Mouse (Mus musculus) megakaryocyte, embryonic 14.5 days (primary cell): ENCODE measurements around the gene Ddit4l. TPM values are rescaled to one million over a fixed set of nuclear protein-coding genes. Genes with fewer than 3 reads are reported as not detected.
"Not testable (repeated sequence)": the region's sequence is repeated elsewhere in the genome, so short reads cannot be mapped to it uniquely, and the experiment has no call there.

Experiments
- H3K27me3 ChIP-seq: replicated peaks from 2 replicates; pipeline ENCODE3; 2012; ENCODE audit warnings: inconsistent platforms
- H3K36me3 ChIP-seq: replicated peaks from 2 replicates; pipeline ENCODE3; 2012; ENCODE audit warnings: low read length, inconsistent platforms, mixed read lengths
- H3K4me1 ChIP-seq: 2 replicates; pipeline ENCODE4 v1.6.1; 2012; ENCODE audit warnings: inconsistent platforms
- H3K4me3 ChIP-seq: replicated peaks from 2 replicates; pipeline ENCODE3; 2012; ENCODE audit warnings: moderate library complexity, mild to moderate bottlenecking, inconsistent platforms
- H3K9me3 ChIP-seq: 2 replicates; pipeline ENCODE4 v1.6.1; 2012; ENCODE audit warnings: inconsistent platforms
- FLI1 ChIP-seq: IDR thresholded peaks from 2 replicates; pipeline ENCODE4 v1.6.1; 2012; ENCODE audit warnings: low read length, inconsistent platforms, mixed read lengths
- GATA1 ChIP-seq: IDR thresholded peaks from 3 replicates; pipeline ENCODE4 v1.6.1; 2012; ENCODE audit warnings: mixed read lengths, low read length, inconsistent platforms, borderline replicate concordance
- polyA plus RNA-seq: library from polyadenylated mRNA; stranded (reverse); fragments of >175 nt; gene quantifications from 2 replicates; pipeline ENCODE4 v1.2.3, GENCODE M21; 2012; ENCODE audit warnings: low replicate concordance; ENCODE audit not compliant: insufficient read depth

Ddit4l gene
- polyA plus RNA-seq: not detected in 2 replicates

DNA sequence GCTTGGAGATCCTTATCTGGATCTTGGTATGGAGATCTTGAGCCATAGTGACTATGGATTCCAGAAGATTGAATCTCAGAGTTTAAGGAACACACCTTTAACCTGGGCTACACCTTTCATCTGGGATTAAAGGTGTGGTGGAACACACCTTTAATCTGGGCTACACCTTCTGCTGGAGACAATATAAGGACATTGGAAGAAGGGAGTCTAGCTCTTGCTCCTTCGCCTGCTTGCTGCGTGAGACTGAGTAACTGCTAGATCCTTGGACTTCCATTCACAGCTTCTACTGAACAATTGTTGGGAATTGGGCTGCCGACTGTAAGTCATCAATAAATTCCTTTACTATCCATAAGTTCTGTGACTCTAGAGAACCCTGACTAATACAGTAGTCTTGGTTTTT, at the start of gene Ddit4l:
Gene Ddit4l (plus strand): TSS at position 301 of the 400 bp plus-strand sequence.
- not testable (repeated sequence) for H3K4me3 ChIP-seq, H3K36me3 ChIP-seq
- Histone ChIP-seq H3K27me3 (peaks cover 35% of the 10 kb centered on the region), H3K9me3 (peaks cover 18% of the 10 kb centered on the region), H3K4me1 (peaks cover 14% of the 10 kb centered on the region)

- no peak overlapping the region for H3K4me3 ChIP-seq
- H3K27me3 ChIP-seq: no peaks in the 10 kb centered on the region
- TF ChIP-seq FLI1 (no peak), GATA1 (no peak)
- H3K9me3 ChIP-seq: no peaks in the 10 kb centered on the region
- H3K4me1 ChIP-seq: no peaks in the 10 kb centered on the region
- H3K36me3 ChIP-seq: no peaks in the 10 kb centered on the region
These were observed 45.3 kb upstream of the Ddit4l start for GRCm38 (mm10) chr3:137576146-137576545.

- Histone ChIP-seq H3K9me3 (peaks cover 6% of the 10 kb centered on the region), H3K27me3 (no peaks in the 10 kb centered on the region), H3K36me3 (no peaks in the 10 kb centered on the region), H3K4me1 (peaks cover 7% of the 10 kb centered on the region; the same call in 1 of the 2 replicates), H3K4me3 (no peak overlapping the region)
- TF ChIP-seq GATA1 (no peak), FLI1 (no peak)
These were observed 34.9 kb upstream of the Ddit4l start for GRCm38 (mm10) chr3:137586376-137586969.

DNA sequence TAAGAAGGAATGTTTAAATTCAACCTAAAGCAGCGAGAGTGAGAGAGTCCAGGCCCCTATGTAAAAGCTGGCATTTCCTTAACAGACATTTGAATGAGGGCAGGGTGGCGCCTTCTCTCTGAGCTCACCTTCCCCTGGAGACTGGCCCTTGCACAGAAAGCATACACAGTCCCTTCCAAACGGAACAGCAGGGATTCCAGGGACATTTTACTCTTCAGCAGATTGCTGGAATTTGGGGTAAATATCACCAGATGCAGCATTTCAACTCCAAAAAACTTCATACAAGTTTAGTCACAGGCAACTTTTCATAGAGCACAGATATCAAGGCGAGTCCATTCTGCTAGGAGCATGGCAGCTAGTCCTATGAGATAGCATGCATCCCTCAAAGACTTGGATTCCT, 31.6 kb upstream of the Ddit4l start:
- Histone ChIP-seq H3K4me3 (no peak overlapping the region), H3K9me3 (no peaks in the 10 kb centered on the region), H3K27me3 (no peaks in the 10 kb centered on the region), H3K4me1 (peaks cover 7% of the 10 kb centered on the region; the same call in 1 of the 2 replicates), H3K36me3 (no peaks in the 10 kb centered on the region)
- no peak for TF ChIP-seq GATA1
- TF ChIP-seq FLI1: no peak

DNA sequence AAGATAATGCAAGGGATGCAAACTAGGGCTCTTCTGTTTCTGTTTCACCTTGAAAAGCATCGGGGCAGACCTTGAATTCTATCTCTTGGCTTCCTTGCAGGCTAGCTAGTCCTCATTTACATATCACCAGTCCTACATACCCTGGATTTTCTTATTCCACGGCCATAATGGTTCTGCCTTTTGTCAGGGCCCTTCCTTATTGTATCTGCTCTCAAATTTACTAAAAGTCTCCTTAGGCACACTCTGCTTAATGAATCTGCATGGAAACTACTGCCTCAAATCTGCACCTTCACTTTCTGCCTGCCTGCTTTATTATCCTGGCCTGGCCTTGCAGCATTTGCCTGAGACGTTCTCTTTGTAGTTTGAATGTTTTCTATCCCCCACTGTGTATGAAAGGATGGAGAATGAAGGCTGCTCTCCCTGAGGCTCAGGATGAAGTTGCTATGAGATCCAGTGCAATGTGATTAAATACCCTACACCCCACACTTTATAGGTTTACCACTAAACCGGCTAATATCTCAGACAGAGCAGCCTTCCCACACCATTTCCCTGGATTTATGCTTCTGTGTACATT, 27.0 kb upstream of the Ddit4l start:
- Histone ChIP-seq H3K4me3 (no peak overlapping the region), H3K9me3 (no peaks in the 10 kb centered on the region), H3K4me1 (no peaks in the 10 kb centered on the region), H3K27me3 (no peaks in the 10 kb centered on the region), H3K36me3 (no peaks in the 10 kb centered on the region)
- TF ChIP-seq GATA1: no peak
- TF ChIP-seq FLI1: no peak

- no peak for TF ChIP-seq FLI1
- no peak for TF ChIP-seq GATA1
- Histone ChIP-seq H3K27me3 (no peaks in the 10 kb centered on the region), H3K36me3 (no peaks in the 10 kb centered on the region), H3K4me1 (no peaks in the 10 kb centered on the region), H3K9me3 (no peaks in the 10 kb centered on the region), H3K4me3 (no peak overlapping the region)
These were observed 12.4 kb upstream of the Ddit4l start for GRCm38 (mm10) chr3:137608918-137609435.

- TF ChIP-seq GATA1 (no peak), FLI1 (no peak)
- H3K9me3 ChIP-seq: no peaks in the 10 kb centered on the region
- no peaks in the 10 kb centered on the region for H3K4me1 ChIP-seq
- no peaks in the 10 kb centered on the region for H3K36me3 ChIP-seq
- no peaks in the 10 kb centered on the region for H3K27me3 ChIP-seq
- H3K4me3 ChIP-seq: peak overlapping the region; percentile 38
These were observed 10.8 kb upstream of the Ddit4l start for GRCm38 (mm10) chr3:137610457-137611109.

GRCm38 (mm10) chr3:137611110-137611857, 10.1 kb upstream of the Ddit4l start:
- Histone ChIP-seq H3K27me3 (no peaks in the 10 kb centered on the region), H3K9me3 (no peaks in the 10 kb centered on the region), H3K4me1 (no peaks in the 10 kb centered on the region), H3K36me3 (no peaks in the 10 kb centered on the region), H3K4me3 (peak overlapping the region; percentile 10)
- TF ChIP-seq GATA1 (no peak), FLI1 (no peak)

- Histone ChIP-seq H3K9me3 (no peaks in the 10 kb centered on the region), H3K27me3 (no peaks in the 10 kb centered on the region), H3K36me3 (no peaks in the 10 kb centered on the region), H3K4me3 (no peak overlapping the region), H3K4me1 (no peaks in the 10 kb centered on the region)
- TF ChIP-seq GATA1 (no peak), FLI1 (no peak)
These were observed 9.4 kb upstream of the Ddit4l start for GRCm38 (mm10) chr3:137611981-137612380.

DNA sequence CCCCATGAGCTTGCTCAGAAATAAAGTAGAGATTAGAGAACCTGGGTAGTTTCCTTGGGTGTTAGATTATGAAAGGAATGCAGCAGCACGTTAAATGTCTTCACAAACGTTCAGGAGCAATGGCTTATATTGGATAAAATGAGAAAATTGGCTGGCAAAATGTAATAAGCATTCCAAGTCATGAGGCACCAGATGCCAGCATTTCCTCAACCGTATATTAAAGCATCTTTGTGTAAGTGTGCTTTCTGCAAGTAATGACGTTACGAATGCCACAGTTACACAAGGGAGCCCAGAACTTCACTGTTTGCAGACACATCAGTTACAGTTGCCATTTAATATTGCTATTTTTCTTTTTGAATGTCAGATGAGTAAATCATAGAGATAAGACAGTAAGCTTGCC, 872 bp upstream of the Ddit4l start:
- Histone ChIP-seq H3K4me1 (peaks cover 14% of the 10 kb centered on the region), H3K36me3 (no peaks in the 10 kb centered on the region), H3K9me3 (peaks cover 18% of the 10 kb centered on the region), H3K27me3 (peaks cover 32% of the 10 kb centered on the region), H3K4me3 (no peak overlapping the region)
- TF ChIP-seq FLI1 (no peak), GATA1 (no peak)
